Mouse (Mus musculus) ovary, adult 18-20 months (tissue): ENCODE measurements around the gene Sp7.

Experiments
- DNase-seq: peaks from one replicate; pipeline ENCODE4 v3.0.0; 2022; ENCODE audit warnings: low spot score, mixed read lengths

The Sp7 gene

DNA sequence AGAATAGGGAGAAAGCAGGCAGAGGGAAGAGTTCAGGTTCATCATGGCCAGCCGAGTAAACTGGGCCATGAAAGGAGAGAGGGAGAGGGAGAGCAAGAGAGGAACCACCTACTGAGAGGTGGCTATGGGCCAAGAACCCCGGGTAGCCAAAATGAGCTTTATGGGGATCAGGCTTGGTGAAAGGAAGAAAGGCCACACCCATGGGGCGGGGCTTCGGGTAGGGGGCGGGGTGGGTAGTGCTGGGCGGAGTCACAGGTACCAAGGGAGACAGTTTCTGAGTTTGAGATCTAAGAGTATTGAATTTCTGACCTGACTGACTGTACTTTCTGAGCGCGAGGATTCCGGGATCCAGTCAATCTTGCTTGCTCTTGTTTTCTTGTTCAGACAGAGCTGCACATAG lies 19.7 kb upstream of the Sp7 start:
- DNase-seq: no peak

DNA sequence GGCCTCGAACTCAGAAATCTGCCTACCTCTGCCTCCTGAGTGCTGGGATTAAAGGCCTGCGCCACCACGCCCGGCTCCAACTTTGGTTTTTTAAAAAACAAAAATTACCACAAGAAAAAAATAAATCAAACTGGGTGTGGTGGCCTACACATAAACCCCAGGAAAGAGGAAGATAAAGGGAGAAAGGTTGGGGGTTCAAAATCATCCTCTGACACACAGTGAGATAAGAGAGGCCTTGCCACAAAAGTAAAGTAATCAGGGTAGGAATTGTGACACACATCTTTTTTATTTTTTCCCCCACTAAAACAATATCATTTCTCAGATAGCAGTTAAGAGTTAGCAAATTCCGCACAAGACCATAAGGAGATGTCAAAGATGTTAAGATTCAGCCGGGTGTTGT lies 16.7 kb upstream of the Sp7 start:
- no peak for DNase-seq

DNA sequence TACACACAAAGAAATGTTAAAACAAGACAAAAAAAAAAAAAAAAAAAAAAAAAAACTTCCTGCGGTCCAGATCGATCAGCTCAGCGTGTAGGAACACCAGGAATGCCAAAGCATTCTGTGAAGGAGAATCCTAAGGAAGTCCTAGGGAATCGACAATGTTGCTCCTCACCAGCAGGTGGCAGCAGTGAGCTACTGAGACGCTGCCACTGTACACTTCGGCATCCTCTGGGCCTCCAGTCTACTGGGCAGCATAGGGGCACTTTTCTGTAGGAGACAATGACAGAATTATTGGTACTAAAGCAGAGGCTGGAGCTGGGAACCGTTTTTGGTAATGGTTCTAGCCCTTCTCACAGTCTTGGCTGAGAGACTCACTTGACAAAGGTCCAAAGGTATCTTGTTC lies 14.6 kb upstream of the Sp7 start:
- DNase-seq: peak; percentile 68

DNA sequence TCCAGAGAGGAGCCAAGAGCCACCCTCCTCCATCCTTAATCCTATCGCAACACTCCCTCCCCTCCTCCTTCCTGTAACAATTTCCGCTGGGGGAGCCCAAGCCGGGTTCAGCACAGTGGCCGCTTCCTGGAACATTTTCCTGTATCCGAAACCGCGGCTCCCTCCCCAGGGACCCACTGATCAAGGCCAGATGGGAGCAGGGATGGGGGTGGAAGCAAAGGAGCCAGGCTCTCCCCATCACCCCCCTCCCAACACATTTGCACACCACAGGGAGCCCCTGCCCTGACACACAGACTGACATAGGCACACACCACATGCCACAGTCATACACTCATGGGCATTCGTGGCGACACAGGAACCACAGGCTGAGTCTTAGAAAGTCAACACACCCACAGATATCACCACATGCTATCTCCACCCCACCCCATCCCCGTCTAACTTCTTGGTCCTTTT lies 10.9 kb upstream of the Sp7 start:
- no peak for DNase-seq

DNA sequence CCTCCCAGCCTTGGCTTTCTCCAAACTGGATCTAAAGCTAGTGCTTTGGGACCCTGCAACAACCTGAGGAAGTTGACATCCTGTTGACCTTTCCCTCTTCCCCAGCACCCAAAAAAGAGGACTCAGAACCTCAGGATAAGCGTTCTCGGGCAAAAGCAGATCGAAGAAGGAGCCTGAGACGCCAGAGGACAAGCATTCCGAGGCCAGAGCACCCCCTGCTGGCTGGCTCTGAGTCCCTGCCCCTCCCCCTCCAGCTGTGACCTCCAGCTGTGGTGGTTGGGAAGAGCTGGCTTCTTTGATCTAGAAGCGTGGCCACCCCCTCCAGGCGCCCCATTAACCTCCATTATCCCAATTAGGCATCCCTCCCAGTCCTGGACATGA lies 10.2 kb upstream of the Sp7 start:
- DNase-seq: peak; percentile 68

DNA sequence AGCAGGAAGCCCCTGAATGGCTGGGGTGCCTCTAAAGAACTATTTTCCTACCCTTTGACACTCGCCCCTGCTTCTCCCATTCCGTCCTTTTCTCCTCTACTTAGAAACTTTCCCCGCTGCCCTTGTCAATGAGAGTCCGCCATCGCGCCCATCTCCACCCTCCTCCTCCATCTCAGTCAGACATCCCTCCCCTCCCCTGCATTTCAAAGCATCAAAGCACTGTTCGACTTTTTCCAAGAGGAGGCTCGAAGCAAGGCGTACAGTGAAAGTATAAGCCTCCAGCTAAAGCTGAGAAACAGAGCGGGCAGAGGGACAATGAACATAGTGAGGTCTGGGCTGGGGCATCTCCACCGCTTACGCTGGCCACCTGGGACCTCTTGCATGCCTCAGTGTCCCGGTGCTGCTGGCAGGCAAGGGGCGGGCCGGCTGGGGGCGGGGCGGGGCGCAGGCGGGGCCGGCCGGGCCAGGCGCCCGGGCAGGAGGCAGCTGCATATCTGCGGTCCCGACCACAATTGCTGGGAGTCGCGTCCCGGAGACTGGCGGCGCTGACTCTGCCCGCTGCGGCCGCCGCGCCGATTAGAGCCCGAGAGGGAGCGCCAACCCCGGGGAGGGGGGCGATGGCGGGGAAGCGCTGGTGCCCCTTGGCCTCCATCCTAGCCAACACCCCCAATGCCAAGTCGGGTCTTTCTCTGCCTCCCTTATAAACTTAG lies 9.6 kb upstream of the Sp7 start:
- peak; percentile 45 for DNase-seq

DNA sequence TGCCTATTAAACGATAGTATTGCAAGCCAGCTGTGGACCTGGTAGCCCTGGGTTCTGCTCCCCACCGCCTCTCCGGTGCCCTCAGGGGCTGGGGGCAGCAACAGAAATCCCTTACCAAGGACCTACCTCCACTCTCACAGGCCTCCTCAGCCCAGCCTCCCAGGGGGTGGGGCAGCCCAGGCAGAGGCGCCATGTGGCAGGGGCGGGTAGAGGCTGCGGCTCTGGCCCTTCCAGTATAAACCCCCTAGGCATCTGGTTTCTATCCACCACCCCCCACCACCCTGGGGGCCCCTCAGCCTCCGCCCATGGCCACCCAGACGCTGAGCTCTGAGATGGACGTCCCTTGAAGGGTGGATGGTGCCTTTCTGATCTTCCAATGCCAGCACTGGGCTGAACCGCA lies 3.7 kb upstream of the Sp7 start:
- DNase-seq: no peak

DNA sequence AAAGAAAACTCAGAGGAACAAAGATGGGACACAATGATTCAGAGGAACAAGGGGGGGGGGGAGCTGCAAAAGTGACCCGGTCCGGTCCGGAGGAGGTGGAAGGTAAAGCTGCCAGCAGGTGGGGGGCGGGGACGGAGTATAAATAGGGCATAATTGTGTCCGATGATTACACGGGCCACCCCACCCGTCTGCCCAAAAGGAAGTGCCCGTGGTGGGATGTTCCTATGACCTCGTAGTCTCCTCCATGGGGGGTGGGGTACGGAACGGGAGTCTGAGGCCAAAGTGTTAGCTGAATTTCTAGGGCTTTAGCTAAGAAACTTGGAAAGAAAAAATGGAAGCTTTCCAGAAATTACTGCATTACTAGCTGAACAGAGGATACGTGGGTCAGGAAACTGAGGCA lies 3.0 kb upstream of the Sp7 start:
- no peak for DNase-seq

DNA sequence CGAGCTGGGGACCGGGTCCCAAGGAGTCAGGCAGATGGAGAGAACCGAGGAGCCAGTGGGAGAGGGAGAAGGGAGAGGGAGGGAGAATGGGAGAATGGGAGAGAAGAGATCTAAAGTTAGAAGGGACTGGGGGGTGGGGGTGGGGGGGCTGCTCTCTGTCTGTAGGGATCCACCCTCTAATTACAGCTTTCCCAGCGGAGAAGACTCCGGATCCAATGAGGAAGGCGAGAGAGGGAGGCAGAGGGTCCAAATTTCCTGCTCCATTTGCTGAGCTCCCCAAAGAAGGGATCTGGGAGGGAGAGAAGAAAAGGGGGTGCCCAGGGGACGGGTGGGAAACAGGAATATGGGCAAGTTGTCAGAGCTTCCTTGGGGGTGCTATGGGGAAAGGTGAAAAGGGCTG lies 744 bp downstream of the Sp7 start:
- DNase-seq: no peak

GRCm38 (mm10) chr15:102364678-102365077 lies 2.3 kb downstream of the Sp7 start:
- no peak for DNase-seq

GRCm38 (mm10) chr15:102362648-102363047 lies 4.3 kb downstream of the Sp7 start:
- DNase-seq: no peak

DNA sequence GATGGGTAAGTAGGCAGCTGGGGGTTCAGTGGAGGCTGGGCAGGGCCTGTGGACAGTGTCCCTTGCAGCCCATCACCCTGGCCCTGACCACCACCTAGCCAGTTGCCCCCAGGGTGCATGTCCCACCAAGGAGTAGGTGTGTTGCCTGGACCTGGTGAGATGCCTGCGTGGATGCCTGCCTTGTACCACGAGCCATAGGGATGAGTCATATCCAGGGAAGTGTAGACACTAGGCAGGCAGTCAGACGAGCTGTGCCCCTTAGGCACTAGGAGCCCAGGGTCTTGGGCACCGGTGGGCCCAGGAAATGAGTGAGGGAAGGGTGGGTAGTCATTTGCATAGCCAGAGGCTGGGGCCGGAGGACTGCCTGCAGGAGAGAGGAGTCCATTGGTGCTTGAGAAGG lies 8.1 kb downstream of the Sp7 start:
- DNase-seq: no peak

- DNase-seq: no peak
Measured at GRCm38 (mm10) chr15:102358126-102358525, 8.9 kb downstream of the Sp7 start.

DNA sequence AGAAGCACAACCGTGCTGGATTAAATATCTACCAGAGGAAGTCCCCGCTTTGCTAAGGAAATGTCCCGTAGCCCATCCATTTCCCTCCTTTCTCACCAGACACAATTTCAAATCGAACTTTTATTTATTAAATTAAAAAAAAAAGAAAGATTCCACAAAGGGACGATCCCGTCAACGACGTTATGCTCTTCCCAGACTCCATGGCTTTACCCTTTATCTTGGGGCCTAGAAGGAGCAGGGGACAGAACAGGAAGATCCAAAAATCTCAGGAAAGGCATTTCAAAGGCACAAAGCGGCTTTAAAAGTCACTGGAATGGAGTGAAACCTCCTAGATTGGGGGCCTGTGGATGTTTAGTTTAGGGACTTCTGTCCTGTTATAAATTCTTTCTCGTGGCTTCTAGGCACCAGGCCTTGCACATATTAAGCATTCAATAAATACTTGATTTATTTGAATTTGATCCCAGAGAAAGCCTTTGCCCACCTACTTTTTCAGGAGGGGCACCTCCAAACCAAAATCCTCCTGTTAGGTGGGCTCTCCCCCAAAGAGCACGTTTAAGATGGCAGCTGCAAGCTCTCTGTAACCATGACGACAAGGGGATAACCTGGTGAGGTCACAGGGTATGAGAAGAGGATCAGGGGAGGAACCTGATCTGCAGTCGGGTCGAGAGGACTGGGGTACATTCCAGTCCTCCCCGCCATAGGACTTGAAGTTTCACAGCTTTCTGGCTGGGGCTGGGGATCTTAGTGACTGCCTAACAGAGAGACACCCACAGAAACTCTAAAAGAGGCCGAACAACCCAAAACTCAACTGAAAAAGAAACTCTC lies 10.3 kb downstream of the Sp7 start:
- DNase-seq: no peak

GRCm38 (mm10) chr15:102355871-102356441 lies 11.0 kb downstream of the Sp7 start:
- no peak for DNase-seq

DNA sequence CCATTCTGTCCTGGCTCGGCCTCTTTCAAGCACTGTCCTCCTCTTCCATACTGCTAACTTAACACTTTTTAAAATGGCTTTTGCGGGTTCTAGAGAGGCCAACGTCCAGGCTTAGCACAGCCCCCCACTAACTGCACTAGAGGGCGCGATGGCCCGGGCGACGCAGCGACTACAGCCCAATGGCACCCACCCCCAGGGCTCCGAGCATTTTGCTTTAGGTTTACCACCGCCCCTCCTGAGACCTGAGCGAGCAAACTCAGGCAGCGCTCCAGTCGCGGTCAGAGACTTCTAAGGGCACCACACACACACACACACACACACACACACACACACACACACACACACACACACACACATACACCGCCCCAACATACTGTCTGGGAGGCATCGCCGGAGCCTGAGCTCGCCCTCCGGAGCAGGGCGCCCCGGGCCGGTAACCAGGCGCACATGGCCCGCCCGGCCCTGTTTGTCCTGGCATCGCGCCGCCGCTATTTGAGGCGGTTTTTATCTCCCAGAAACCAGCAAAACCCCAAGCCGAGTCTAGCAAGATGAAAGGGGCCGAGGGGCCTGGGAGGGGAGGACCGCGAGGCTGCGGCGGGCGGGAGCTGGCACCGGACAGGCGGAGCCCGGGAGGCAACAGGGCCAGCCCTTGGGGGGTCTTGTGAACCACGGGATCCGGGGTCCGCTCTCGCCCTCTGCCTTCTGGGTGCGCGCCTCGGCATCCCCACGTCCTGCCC lies 11.7 kb downstream of the Sp7 start:
- DNase-seq: peak; percentile 44

- no peak for DNase-seq
Measured at GRCm38 (mm10) chr15:102353986-102354385, 13.0 kb downstream of the Sp7 start.

DNA sequence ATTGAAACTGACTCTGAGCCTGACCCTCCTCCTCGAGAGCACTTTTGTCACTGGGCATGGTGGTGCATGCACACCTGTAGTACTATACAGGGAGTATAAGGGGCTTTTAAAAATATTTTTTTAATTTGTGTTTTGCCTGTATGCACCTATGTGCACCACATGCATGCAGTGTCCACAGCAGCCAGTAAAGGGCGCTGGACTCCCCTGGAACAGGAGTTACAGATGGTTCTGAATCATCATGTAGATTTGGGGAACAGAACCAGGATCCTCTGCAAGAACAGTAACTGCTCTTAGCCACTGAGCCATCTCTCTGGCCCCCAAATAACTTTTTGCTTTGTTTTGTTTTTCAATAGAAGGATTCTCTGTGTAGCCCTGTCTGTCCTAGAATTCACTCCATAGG lies 14.8 kb downstream of the Sp7 start:
- no peak for DNase-seq

GRCm38 (mm10) chr15:102350942-102351291 lies 16.1 kb downstream of the Sp7 start:
- DNase-seq: no peak

DNA sequence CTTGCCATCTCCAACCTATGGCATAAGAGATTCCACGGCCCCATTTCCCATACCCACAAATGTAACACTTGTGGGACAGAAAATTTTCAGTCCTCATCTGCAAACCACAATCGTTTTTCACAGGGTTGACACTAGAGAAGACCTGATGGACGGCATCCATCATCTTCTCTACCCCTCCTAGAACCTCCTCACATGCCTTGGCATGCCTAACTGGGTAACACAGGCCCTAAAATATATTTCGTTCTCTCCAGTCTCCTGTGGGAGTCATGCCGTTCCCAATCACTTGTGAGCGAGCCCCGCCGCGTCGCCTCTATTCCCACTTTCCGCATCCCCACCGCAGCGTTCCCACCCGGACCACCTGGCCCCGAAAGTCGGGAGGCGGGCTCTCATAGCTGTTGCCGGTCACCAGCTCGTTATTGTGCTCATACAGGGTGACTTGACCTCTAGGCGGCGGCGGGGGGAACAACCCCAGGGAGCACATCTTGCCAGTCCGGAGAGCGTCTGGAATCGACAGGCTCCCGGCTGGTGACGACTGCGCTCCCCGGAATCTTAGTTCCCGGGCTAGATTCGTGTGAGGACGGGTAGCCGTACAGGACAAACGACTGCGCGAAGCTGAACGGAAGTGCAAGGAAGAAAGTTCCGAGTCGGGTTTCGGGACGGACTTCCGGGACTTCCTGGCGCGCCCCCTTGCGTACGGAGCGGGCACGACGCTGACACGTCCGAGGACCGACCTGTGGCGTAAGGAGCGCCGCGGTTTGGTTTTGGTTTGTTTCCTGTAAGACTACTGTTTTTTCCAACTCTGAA lies 16.6 kb downstream of the Sp7 start, which contains the start of gene Aaas:
TSS of gene Aaas (minus strand) at position 634 of the 804 bp plus-strand sequence.
- peak; percentile 88 for DNase-seq

DNA sequence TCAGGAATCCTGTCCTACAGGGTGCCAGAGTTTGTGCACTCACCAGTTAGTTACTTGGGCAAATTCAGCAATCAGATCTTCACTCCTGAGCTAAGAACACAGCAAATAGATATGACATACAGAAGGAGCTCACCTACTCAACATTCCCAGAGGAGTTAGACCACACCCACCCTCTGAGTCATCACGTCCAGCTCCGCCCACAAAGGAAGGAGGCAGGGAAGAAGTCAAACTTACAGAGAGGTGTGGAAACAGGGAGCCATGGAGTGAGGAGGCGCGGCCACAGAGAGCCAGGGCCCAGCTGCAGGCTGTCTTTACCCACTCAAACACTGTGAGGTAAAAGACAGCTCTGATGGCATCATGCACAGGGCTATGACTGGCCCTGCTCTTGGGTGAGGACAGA lies 20.5 kb downstream of the Sp7 start:
- no peak for DNase-seq

- no peak for DNase-seq
Measured at GRCm38 (mm10) chr15:102344490-102344889, 22.5 kb downstream of the Sp7 start.
